Mouse (Mus musculus): ENCODE results near the gene Med16. TPM values are rescaled to one million over a fixed set of nuclear protein-coding genes. Genes with fewer than 3 reads are reported as not detected.
"Not testable (repeated sequence)": the region's sequence is repeated elsewhere in the genome, so short reads cannot be mapped to it uniquely, and the experiment has no call there.

Med16 gene
- polyA plus RNA-seq, 1 experiment = 64.8 TPM

DNA sequence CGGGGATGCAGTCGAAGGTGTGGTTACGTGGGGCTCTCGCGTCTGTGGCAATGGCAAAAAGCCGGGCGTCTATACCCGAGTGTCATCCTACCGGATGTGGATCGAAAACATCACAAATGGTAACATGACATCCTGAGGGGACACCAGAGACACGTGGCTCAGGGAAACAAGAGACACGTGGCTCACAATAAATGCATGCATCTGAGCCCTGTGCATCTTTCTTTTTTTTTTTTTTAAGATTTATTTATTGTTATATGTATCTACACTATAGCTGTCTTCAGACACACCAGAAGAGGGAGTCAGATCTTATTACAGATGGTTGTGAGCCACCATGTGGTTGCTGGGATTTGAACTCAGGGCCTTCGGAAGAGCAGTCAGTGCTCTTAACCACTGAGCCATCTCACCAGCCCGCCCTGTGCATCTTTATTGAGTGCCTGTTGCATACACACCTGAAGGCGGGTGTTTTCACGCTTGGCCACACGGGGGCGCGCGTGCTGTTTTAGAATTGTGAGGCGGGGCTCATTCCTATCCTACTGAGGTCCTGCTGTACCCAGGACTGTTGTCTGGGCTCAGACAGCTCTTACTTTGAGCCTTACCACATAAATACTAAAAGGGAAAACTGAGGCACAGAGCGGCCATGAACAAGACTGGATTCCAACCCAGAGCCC is 16.1 kb downstream of the Med16 start:
- TF ChIP-seq CTCF (IDR thresholded peaks at IDR 0.05; ENCODE audit: extremely low read depth, insufficient read depth, low read length) = peak; percentile 66
- not testable (repeated sequence) for H3K27ac ChIP-seq (ENCODE audit: insufficient read depth, low read length); H3K4me3 ChIP-seq (ENCODE audit: insufficient read depth, low read length); H3K4me1 ChIP-seq (ENCODE audit: control insufficient read depth, insufficient read depth, low read length)

DNA sequence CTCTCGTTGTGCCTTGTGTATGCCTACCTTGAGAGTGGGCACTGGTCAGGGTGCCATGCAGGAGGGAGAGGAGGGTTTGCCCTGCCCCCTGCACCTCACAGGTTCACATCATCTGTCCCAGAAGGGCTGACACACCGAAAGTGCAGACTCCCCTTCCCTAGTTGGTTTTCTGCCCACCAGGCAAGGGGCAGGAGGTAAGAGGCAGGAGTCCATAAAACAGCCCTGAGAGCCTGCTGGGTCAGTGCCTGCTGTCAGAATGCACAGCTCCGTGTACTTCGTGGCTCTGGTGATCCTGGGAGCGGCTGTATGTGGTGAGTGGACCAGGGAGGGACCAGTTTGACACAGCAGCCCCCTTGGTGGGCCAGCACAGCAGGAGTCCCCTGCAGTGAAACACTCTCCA is 18.1 kb downstream of the Med16 start, which contains the start of gene Cfd:
Cfd (plus strand) TSS at position 184 of the 400 bp plus-strand sequence.
- H3K27ac ChIP-seq (ENCODE audit: insufficient read depth, low read length) = no peak within 1 kb of the TSS
- no peak within 1 kb of the TSS for H3K4me3 ChIP-seq (ENCODE audit: insufficient read depth, low read length)
- TF ChIP-seq POLR2A (IDR thresholded peaks at IDR 0.05; ENCODE audit: extremely low read depth, insufficient read depth, low read length) = no peak
- TF ChIP-seq CTCF (IDR thresholded peaks at IDR 0.05; ENCODE audit: extremely low read depth, insufficient read depth, low read length) = no peak
- no peaks in the 10 kb centered on the region for H3K4me1 ChIP-seq (ENCODE audit: control insufficient read depth, insufficient read depth, low read length)

DNA sequence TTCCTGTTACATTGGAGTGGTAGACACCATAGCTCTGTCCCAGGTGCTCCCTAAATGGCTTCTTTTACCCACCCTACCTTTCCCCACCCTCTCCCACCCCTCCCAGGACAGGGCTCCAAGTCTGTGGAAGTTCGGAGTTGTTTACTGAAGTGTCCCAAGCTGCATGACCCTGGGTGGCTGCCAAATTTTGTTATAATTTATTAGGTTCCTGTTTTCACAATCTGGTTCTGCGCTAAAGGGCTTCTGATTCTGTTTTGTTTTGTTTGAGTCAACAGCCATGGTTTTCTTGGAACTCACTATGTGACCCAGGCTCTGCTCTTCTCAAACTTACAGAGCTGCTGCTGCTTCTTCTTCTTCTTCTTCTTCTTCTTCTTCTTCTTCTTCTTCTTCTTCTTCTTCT is 19.3 kb downstream of the Med16 start:
- no peak overlapping the region for H3K4me3 ChIP-seq (ENCODE audit: insufficient read depth, low read length)
- TF ChIP-seq POLR2A (IDR thresholded peaks at IDR 0.05; ENCODE audit: extremely low read depth, insufficient read depth, low read length) = no peak
- H3K4me1 ChIP-seq (ENCODE audit: control insufficient read depth, insufficient read depth, low read length) = no peaks in the 10 kb centered on the region
- H3K27ac ChIP-seq (ENCODE audit: insufficient read depth, low read length) = no peak overlapping the region

GRCm38 (mm10) chr10:79886611-79887010 is 22.1 kb downstream of the Med16 start:
- no peak overlapping the region for H3K4me3 ChIP-seq (ENCODE audit: insufficient read depth, low read length)
- no peak overlapping the region for H3K27ac ChIP-seq (ENCODE audit: insufficient read depth, low read length)
- H3K4me1 ChIP-seq (ENCODE audit: control insufficient read depth, insufficient read depth, low read length) = no peaks in the 10 kb centered on the region
- TF ChIP-seq CTCF (IDR thresholded peaks at IDR 0.05; ENCODE audit: extremely low read depth, insufficient read depth, low read length) (no peak), POLR2A (IDR thresholded peaks at IDR 0.05; ENCODE audit: extremely low read depth, insufficient read depth, low read length) (no peak)

GRCm38 (mm10) chr10:79886054-79886453 is 22.7 kb downstream of the Med16 start, which contains the start of gene Elane:
Gene Elane, plus strand, starts transcription at chr10:79886247.
- no peak for TF ChIP-seq CTCF (IDR thresholded peaks at IDR 0.05; ENCODE audit: extremely low read depth, insufficient read depth, low read length)
- no peak for TF ChIP-seq POLR2A (IDR thresholded peaks at IDR 0.05; ENCODE audit: extremely low read depth, insufficient read depth, low read length)
- Histone ChIP-seq H3K4me1 (ENCODE audit: control insufficient read depth, insufficient read depth, low read length) (no peaks in the 10 kb centered on the region), H3K4me3 (ENCODE audit: insufficient read depth, low read length) (no peak within 1 kb of the TSS), H3K27ac (ENCODE audit: insufficient read depth, low read length) (no peak within 1 kb of the TSS)

DNA sequence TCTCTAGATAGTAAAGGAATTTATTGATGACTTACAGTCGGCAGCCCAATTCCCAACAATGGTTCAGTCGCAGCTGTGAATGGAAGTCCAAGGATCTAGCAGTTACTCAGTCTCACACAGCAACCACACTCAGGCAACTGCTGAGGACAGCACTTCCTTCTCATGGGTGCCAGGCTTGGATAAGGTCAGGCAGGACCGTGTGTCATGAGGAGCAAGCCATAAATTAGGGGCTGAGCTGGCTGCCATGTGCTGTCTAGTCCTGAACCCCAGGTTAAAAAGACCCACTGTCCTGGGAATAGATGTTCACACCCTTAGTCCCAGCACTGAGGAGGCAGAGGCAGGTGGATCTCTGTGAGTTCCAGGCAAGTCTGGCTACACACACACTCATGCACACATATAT is 23.8 kb downstream of the Med16 start:
- H3K4me1 ChIP-seq (ENCODE audit: control insufficient read depth, insufficient read depth, low read length); H3K27ac ChIP-seq (ENCODE audit: insufficient read depth, low read length); H3K4me3 ChIP-seq (ENCODE audit: insufficient read depth, low read length): not testable (repeated sequence)

GRCm38 (mm10) chr10:79884446-79884845 is 24.3 kb downstream of the Med16 start:
- Histone ChIP-seq H3K27ac (ENCODE audit: insufficient read depth, low read length) (no peak overlapping the region), H3K4me3 (ENCODE audit: insufficient read depth, low read length) (no peak overlapping the region), H3K4me1 (ENCODE audit: control insufficient read depth, insufficient read depth, low read length) (no peaks in the 10 kb centered on the region)
- no peak for TF ChIP-seq POLR2A (IDR thresholded peaks at IDR 0.05; ENCODE audit: extremely low read depth, insufficient read depth, low read length)
- no peak for TF ChIP-seq CTCF (IDR thresholded peaks at IDR 0.05; ENCODE audit: extremely low read depth, insufficient read depth, low read length)

DNA sequence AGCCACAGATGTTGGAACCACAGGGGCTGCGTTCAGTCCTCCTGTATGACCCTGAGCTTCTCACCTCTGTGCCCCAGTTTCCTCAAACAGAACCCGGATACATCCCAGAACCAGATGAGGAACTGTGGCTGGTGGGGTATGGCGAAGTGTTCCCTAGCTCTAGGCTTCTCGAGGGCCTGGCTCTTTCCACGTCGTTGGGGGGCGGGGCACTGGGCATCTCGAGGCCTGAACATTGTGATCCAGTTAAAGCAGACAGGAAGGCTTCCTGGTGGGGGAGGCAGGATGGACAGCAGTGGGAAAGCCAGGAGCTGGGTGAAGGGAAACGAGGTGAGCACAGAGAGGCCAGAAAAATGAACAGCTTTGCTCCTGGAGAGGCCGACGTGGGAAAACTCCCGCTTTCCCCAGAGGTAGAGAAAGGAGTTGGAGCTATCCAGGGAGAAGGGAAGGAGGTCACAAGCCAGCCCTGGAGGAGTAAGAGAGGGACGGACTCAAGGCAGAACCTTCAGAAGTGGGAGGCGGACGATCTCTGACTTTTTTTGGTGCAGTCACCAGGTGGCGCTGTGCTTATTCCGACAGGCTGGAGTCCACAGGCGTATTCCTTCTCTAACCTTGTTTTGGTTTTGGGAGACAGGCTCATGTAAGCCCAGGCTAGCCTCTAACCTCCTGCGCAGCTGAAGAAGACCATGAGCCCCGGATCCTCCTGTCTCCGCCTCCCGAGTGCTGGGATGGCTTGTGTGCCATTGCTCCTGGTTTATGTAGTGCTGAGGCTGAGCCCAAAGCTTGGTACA is 25.2 kb downstream of the Med16 start:
- no peak overlapping the region for H3K4me3 ChIP-seq (ENCODE audit: insufficient read depth, low read length)
- no peak overlapping the region for H3K27ac ChIP-seq (ENCODE audit: insufficient read depth, low read length)

GRCm38 (mm10) chr10:79881981-79882380 is 26.7 kb downstream of the Med16 start:
- no peak for TF ChIP-seq CTCF (IDR thresholded peaks at IDR 0.05; ENCODE audit: extremely low read depth, insufficient read depth, low read length)
- TF ChIP-seq POLR2A (IDR thresholded peaks at IDR 0.05; ENCODE audit: extremely low read depth, insufficient read depth, low read length) = no peak
- no peaks in the 10 kb centered on the region for H3K4me1 ChIP-seq (ENCODE audit: control insufficient read depth, insufficient read depth, low read length)
- no peak overlapping the region for H3K4me3 ChIP-seq (ENCODE audit: insufficient read depth, low read length)
- no peak overlapping the region for H3K27ac ChIP-seq (ENCODE audit: insufficient read depth, low read length)

More for the DNA sequence above, 25.2 kb downstream of the Med16 start:
- H3K4me1 ChIP-seq (ENCODE audit: control insufficient read depth, insufficient read depth, low read length) = no peaks in the 10 kb centered on the region
- no peak for TF ChIP-seq POLR2A (IDR thresholded peaks at IDR 0.05; ENCODE audit: extremely low read depth, insufficient read depth, low read length)
- peak; percentile 85 for TF ChIP-seq CTCF (IDR thresholded peaks at IDR 0.05; ENCODE audit: extremely low read depth, insufficient read depth, low read length)

GRCm38 (mm10) chr10:79880721-79881120 is 28.0 kb downstream of the Med16 start:
- TF ChIP-seq POLR2A (IDR thresholded peaks at IDR 0.05; ENCODE audit: extremely low read depth, insufficient read depth, low read length) (no peak), CTCF (IDR thresholded peaks at IDR 0.05; ENCODE audit: extremely low read depth, insufficient read depth, low read length) (no peak)
- Histone ChIP-seq H3K27ac (ENCODE audit: insufficient read depth, low read length) (no peak overlapping the region), H3K4me1 (ENCODE audit: control insufficient read depth, insufficient read depth, low read length) (no peaks in the 10 kb centered on the region), H3K4me3 (ENCODE audit: insufficient read depth, low read length) (no peak overlapping the region)

Data from cortical plate, adult 2 months (tissue).